Mouse (Mus musculus): Measurements from ENCODE around the gene Cfap61. TPM values are rescaled to one million over a fixed set of nuclear protein-coding genes. Genes with fewer than 3 reads are reported as not detected.
A peak's percentile ranks its signal among the peaks of the same experiment; 100 is the strongest.

The Cfap61 gene
- polyA plus RNA-seq, 1 experiment from 2014 or later = 0.28 TPM

- Histone ChIP-seq H3K27ac (no peak overlapping the region), H3K4me1 (replicated peaks) (no peaks in the 10 kb centered on the region), H3K4me3 (no peak overlapping the region), H3K9ac (no peak overlapping the region), H3K27me3 (0 out of 2 replicates have a peak, but pooled peaks cover 5% of the 10 kb centered on the region), H3K9me3 (replicated peaks) (no peaks in the 10 kb centered on the region), H3K4me2 (peak overlapping the region; percentile 5), H3K36me3 (no peaks in the 10 kb centered on the region)
- 39% methylated on average over 16 of the region's 16 CpGs for WGBS
- ATAC-seq (replicated peaks; ENCODE audit: insufficient number of reproducible peaks, insufficient read depth, low FRiP score, low read depth) = no peak; the same call in 1 of the 2 replicates
Measured at GRCm38 (mm10) chr2:146098853-146099717, 164.5 kb downstream of the Cfap61 start.

- Histone ChIP-seq H3K4me1 (replicated peaks) (no peaks in the 10 kb centered on the region), H3K36me3 (no peaks in the 10 kb centered on the region), H3K4me3 (no peak overlapping the region), H3K4me2 (no peak overlapping the region), H3K27ac (no peak overlapping the region), H3K9me3 (replicated peaks) (no peaks in the 10 kb centered on the region), H3K9ac (no peak overlapping the region), H3K27me3 (0 out of 2 replicates have a peak, but pooled peaks cover 5% of the 10 kb centered on the region)
- ATAC-seq (replicated peaks; ENCODE audit: insufficient number of reproducible peaks, insufficient read depth, low FRiP score, low read depth) = no peak
- 91% methylated on average over 3 of the region's 3 CpGs for WGBS
Measured at GRCm38 (mm10) chr2:146099838-146100237, 165.3 kb downstream of the Cfap61 start.

- Histone ChIP-seq H3K36me3 (no peaks in the 10 kb centered on the region), H3K4me1 (replicated peaks) (no peaks in the 10 kb centered on the region), H3K27me3 (0 out of 2 replicates have a peak, but pooled peaks cover 5% of the 10 kb centered on the region), H3K9me3 (replicated peaks) (no peaks in the 10 kb centered on the region), H3K9ac (no peak overlapping the region), H3K27ac (no peak overlapping the region), H3K4me3 (no peak overlapping the region), H3K4me2 (no peak overlapping the region)
- WGBS = 82% methylated on average over 10 of the region's 10 CpGs
- ATAC-seq (replicated peaks; ENCODE audit: insufficient number of reproducible peaks, insufficient read depth, low FRiP score, low read depth) = no peak
Measured at GRCm38 (mm10) chr2:146100489-146101060, 166.0 kb downstream of the Cfap61 start.

- Histone ChIP-seq H3K4me3 (no peak overlapping the region), H3K4me1 (replicated peaks) (no peaks in the 10 kb centered on the region), H3K9ac (no peak overlapping the region), H3K27ac (no peak overlapping the region), H3K9me3 (replicated peaks) (no peaks in the 10 kb centered on the region), H3K36me3 (no peaks in the 10 kb centered on the region), H3K27me3 (0 out of 2 replicates have a peak, but pooled peaks cover 5% of the 10 kb centered on the region), H3K4me2 (no peak overlapping the region)
- ATAC-seq (replicated peaks; ENCODE audit: insufficient number of reproducible peaks, insufficient read depth, low FRiP score, low read depth) = no peak
- WGBS = 76% methylated on average over 3 of the region's 3 CpGs
Measured at GRCm38 (mm10) chr2:146102600-146102999, 168.0 kb downstream of the Cfap61 start.

GRCm38 (mm10) chr2:146105341-146105740 lies 170.8 kb downstream of the Cfap61 start:
- Histone ChIP-seq H3K9ac (no peak overlapping the region), H3K27me3 (0 out of 2 replicates have a peak, but pooled peaks cover 5% of the 10 kb centered on the region), H3K27ac (no peak overlapping the region), H3K4me1 (replicated peaks) (no peaks in the 10 kb centered on the region), H3K9me3 (replicated peaks) (no peaks in the 10 kb centered on the region), H3K36me3 (no peaks in the 10 kb centered on the region), H3K4me2 (no peak overlapping the region), H3K4me3 (no peak overlapping the region)
- no peak for ATAC-seq (replicated peaks; ENCODE audit: insufficient number of reproducible peaks, insufficient read depth, low FRiP score, low read depth)
- WGBS = 66% methylated on average over 6 of the region's 6 CpGs

GRCm38 (mm10) chr2:146107980-146108379 lies 173.4 kb downstream of the Cfap61 start:
- Histone ChIP-seq H3K27ac (no peak overlapping the region), H3K4me1 (replicated peaks) (no peaks in the 10 kb centered on the region), H3K27me3 (0 out of 2 replicates have a peak, but pooled peaks cover 3% of the 10 kb centered on the region), H3K36me3 (no peaks in the 10 kb centered on the region), H3K4me3 (no peak overlapping the region), H3K9me3 (replicated peaks) (no peaks in the 10 kb centered on the region), H3K4me2 (no peak overlapping the region), H3K9ac (no peak overlapping the region)
- 75% methylated on average over 4 of the region's 4 CpGs for WGBS
- ATAC-seq (replicated peaks; ENCODE audit: insufficient number of reproducible peaks, insufficient read depth, low FRiP score, low read depth) = no peak

- whole genome bisulfite sequencing = 82% methylated on average over 9 of the region's 9 CpGs
- no peak overlapping the region for H3K4me3 ChIP-seq
Measured at GRCm38 (mm10) chr2:146109921-146110320, 175.3 kb downstream of the Cfap61 start.

GRCm38 (mm10) chr2:146116282-146116681 lies 181.7 kb downstream of the Cfap61 start:
- ATAC-seq (replicated peaks; ENCODE audit: insufficient number of reproducible peaks, insufficient read depth, low FRiP score, low read depth) = no peak

More at GRCm38 (mm10) chr2:146109921-146110320, 175.3 kb downstream of the Cfap61 start:
- Histone ChIP-seq H3K9me3 (replicated peaks) (no peaks in the 10 kb centered on the region), H3K36me3 (no peaks in the 10 kb centered on the region), H3K9ac (no peak overlapping the region), H3K4me2 (no peak overlapping the region), H3K27ac (no peak overlapping the region), H3K27me3 (no peaks in the 10 kb centered on the region), H3K4me1 (replicated peaks) (no peaks in the 10 kb centered on the region)
- ATAC-seq (replicated peaks; ENCODE audit: insufficient number of reproducible peaks, insufficient read depth, low FRiP score, low read depth) = no peak

GRCm38 (mm10) chr2:146116726-146117125 lies 182.1 kb downstream of the Cfap61 start:
- Histone ChIP-seq H3K36me3 (no peaks in the 10 kb centered on the region), H3K27ac (no peak overlapping the region)
- ATAC-seq (replicated peaks; ENCODE audit: insufficient number of reproducible peaks, insufficient read depth, low FRiP score, low read depth) = no peak

More at GRCm38 (mm10) chr2:146116282-146116681, 181.7 kb downstream of the Cfap61 start:
- H3K36me3 ChIP-seq = no peaks in the 10 kb centered on the region
- no peak overlapping the region for H3K4me2 ChIP-seq
- H3K9me3 ChIP-seq (replicated peaks) = no peaks in the 10 kb centered on the region
- no peaks in the 10 kb centered on the region for H3K4me1 ChIP-seq (replicated peaks)
- WGBS = 78% methylated on average over 6 of the region's 6 CpGs
- no peak overlapping the region for H3K4me3 ChIP-seq
- H3K9ac ChIP-seq = no peak overlapping the region
- no peak overlapping the region for H3K27ac ChIP-seq
- no peaks in the 10 kb centered on the region for H3K27me3 ChIP-seq

GRCm38 (mm10) chr2:146117191-146117914 lies 182.8 kb downstream of the Cfap61 start:
- 73% methylated on average over 17 of the region's 17 CpGs for WGBS
- no peaks in the 10 kb centered on the region for H3K4me1 ChIP-seq (replicated peaks)
- no peak overlapping the region for H3K27ac ChIP-seq
- H3K9ac ChIP-seq = no peak overlapping the region
- no peaks in the 10 kb centered on the region for H3K36me3 ChIP-seq
- no peak overlapping the region for H3K4me3 ChIP-seq
- no peak for ATAC-seq (replicated peaks; ENCODE audit: insufficient number of reproducible peaks, insufficient read depth, low FRiP score, low read depth)
- H3K27me3 ChIP-seq = no peaks in the 10 kb centered on the region
- no peaks in the 10 kb centered on the region for H3K9me3 ChIP-seq (replicated peaks)
- H3K4me2 ChIP-seq = no peak overlapping the region

More at GRCm38 (mm10) chr2:146116726-146117125, 182.1 kb downstream of the Cfap61 start:
- Histone ChIP-seq H3K4me1 (replicated peaks) (no peaks in the 10 kb centered on the region), H3K4me2 (no peak overlapping the region), H3K4me3 (no peak overlapping the region), H3K9ac (no peak overlapping the region), H3K27me3 (no peaks in the 10 kb centered on the region), H3K9me3 (replicated peaks) (no peaks in the 10 kb centered on the region)
- WGBS = 92% methylated on average over 5 of the region's 5 CpGs

- H3K9me3 ChIP-seq (replicated peaks) = no peaks in the 10 kb centered on the region
- WGBS = 65% methylated on average over 3 of the region's 3 CpGs
- no peak overlapping the region for H3K4me3 ChIP-seq
- no peak overlapping the region for H3K4me2 ChIP-seq
- no peaks in the 10 kb centered on the region for H3K4me1 ChIP-seq (replicated peaks)
- H3K9ac ChIP-seq = no peak overlapping the region
- H3K36me3 ChIP-seq = no peaks in the 10 kb centered on the region
- H3K27ac ChIP-seq = no peak overlapping the region
- ATAC-seq (replicated peaks; ENCODE audit: insufficient number of reproducible peaks, insufficient read depth, low FRiP score, low read depth) = no peak
- H3K27me3 ChIP-seq = no peaks in the 10 kb centered on the region
Measured at GRCm38 (mm10) chr2:146117915-146118403, 183.4 kb downstream of the Cfap61 start.

All from heart, embryonic 15.5 days (tissue).